In genomic region chr11:79674632-79675031, GRCm38 (mm10) we compare ENCODE assay signal across 8 mouse cellular contexts.
DNase-seq lines count a peak whose midpoint lies in the region; ATAC-seq and TF ChIP-seq lines count a peak whose summit lies in the region.

No protein-coding gene starts in this region.

- no peak for TF ChIP-seq POLR2A in olfactory bulb, adult 2 months (IDR thresholded peaks at IDR 0.05; ENCODE audit: insufficient read depth, low read depth, low read length)

- no peak overlapping the region for H3K27ac ChIP-seq in heart, embryonic 12.5 days (ENCODE audit: poor library complexity, severe bottlenecking)
- H3K27ac ChIP-seq in olfactory bulb, adult 2 months (ENCODE audit: insufficient read depth, low read depth, low read length), result peak overlapping the region; percentile 95
- H3K27ac ChIP-seq in forebrain, embryonic 16.5 days (ENCODE audit: low read length), result no peak overlapping the region

- H3K36me3 ChIP-seq in heart, embryonic 12.5 days, result no peaks in the 10 kb centered on the region
- no peaks in the 10 kb centered on the region for H3K36me3 ChIP-seq in forebrain, embryonic 16.5 days (ENCODE audit: control insufficient read depth, insufficient read depth)

- TF ChIP-seq CTCF in olfactory bulb, adult 2 months (IDR thresholded peaks at IDR 0.05; ENCODE audit: insufficient read depth, low read depth, low read length), result no peak

- peaks cover 12% of the 10 kb centered on the region; the same call in 1 of the 2 replicates for H3K27me3 ChIP-seq in heart, embryonic 12.5 days (replicated peaks)
- H3K27me3 ChIP-seq in forebrain, embryonic 16.5 days (replicated peaks; ENCODE audit: control insufficient read depth, insufficient read depth, low read length), result no peaks in the 10 kb centered on the region

- H3K9me3 ChIP-seq in heart, embryonic 12.5 days (replicated peaks), result no peaks in the 10 kb centered on the region
- no peaks in the 10 kb centered on the region for H3K9me3 ChIP-seq in forebrain, embryonic 16.5 days (ENCODE audit: control insufficient read depth, low read length)

- 52% methylated on average over 7 of the region's 7 CpGs for WGBS in heart, embryonic 12.5 days
- WGBS in olfactory bulb, adult 2 months, result 11% methylated on average over 7 of the region's 7 CpGs
- WGBS in forebrain, embryonic 16.5 days, result 88% methylated on average over 7 of the region's 7 CpGs

- no peak overlapping the region for H3K4me2 ChIP-seq in heart, embryonic 12.5 days
- no peak overlapping the region for H3K4me2 ChIP-seq in forebrain, embryonic 16.5 days (ENCODE audit: low read length)

- H3K9ac ChIP-seq in heart, embryonic 12.5 days, result no peak overlapping the region
- no peak overlapping the region for H3K9ac ChIP-seq in forebrain, embryonic 16.5 days (replicated peaks; ENCODE audit: low read depth, low read length)

- H3K4me3 ChIP-seq in heart, embryonic 12.5 days, result no peak overlapping the region
- H3K4me3 ChIP-seq in olfactory bulb, adult 2 months (ENCODE audit: insufficient read depth, low read depth, low read length), result no peak overlapping the region
- no peak overlapping the region for H3K4me3 ChIP-seq in forebrain, embryonic 16.5 days (replicated peaks; ENCODE audit: low read length)

- peak; percentile 21 for DNase-seq in heart, adult 8-10 months (ENCODE audit: low spot score)
- peak; percentile 68 for DNase-seq in cerebellum, adult 8-10 months
- peak; percentile 75 for DNase-seq in gastrocnemius, postnatal 25 days
- DNase-seq in MN1 (ENCODE audit: low spot score), result no peak

- ATAC-seq in heart, embryonic 12.5 days (ENCODE audit: insufficient number of reproducible peaks, low FRiP score), result no peak
- no peak for ATAC-seq in monocyte, adult 5-6 weeks (replicated peaks; ENCODE audit: insufficient number of reproducible peaks, low FRiP score, low TSS enrichment, poor library complexity, severe bottlenecking)
- no peak for ATAC-seq in forebrain, embryonic 16.5 days

- H3K4me1 ChIP-seq in heart, embryonic 12.5 days (replicated peaks), result peaks cover 33% of the 10 kb centered on the region
- peaks cover 91% of the 10 kb centered on the region for H3K4me1 ChIP-seq in olfactory bulb, adult 2 months (ENCODE audit: control insufficient read depth, insufficient read depth, low read length)
- H3K4me1 ChIP-seq in forebrain, embryonic 16.5 days (replicated peaks; ENCODE audit: control insufficient read depth, insufficient read depth, low read length), result peaks cover 6% of the 10 kb centered on the region
